Mouse (Mus musculus) liver, embryonic 15.5 days (tissue): ENCODE results near the gene Otud5. TPM values are rescaled to one million over a fixed set of nuclear protein-coding genes. Genes with fewer than 3 reads are reported as not detected.

Experiments
- ATAC-seq: fragments of 200-750 bp; cut with Nextera tagmentation; 2 replicates; pipeline ENCODE4 v1.8.0; 2017; ENCODE audit warnings: moderate number of reproducible peaks, mild to moderate bottlenecking, moderate library complexity; ENCODE audit not compliant: insufficient read depth
- H3K27ac ChIP-seq: fragments of 300-500 bp; sonication (generic); replicated peaks from 2 replicates; pipeline ENCODE4 v1.5.1; 2015; ENCODE audit warnings: mild to moderate bottlenecking, inconsistent platforms
- H3K27me3 ChIP-seq: fragments of 300-500 bp; sonication (generic); 2 replicates; pipeline ENCODE4 v1.6.1; 2015; ENCODE audit warnings: mild to moderate bottlenecking, inconsistent platforms
- H3K36me3 ChIP-seq: fragments of 300-500 bp; sonication (generic); replicated peaks from 2 replicates; pipeline ENCODE4 v1.6.1; 2015; ENCODE audit warnings: moderate library complexity, mild to moderate bottlenecking, inconsistent platforms
- H3K4me1 ChIP-seq: fragments of 300-500 bp; sonication (generic); replicated peaks from 2 replicates; pipeline ENCODE4 v1.6.1; 2015; ENCODE audit warnings: inconsistent platforms
- H3K4me2 ChIP-seq: fragments of 300-500 bp; sonication (generic); 2 replicates; pipeline ENCODE4 v1.6.1; 2015; ENCODE audit warnings: moderate library complexity, mild to moderate bottlenecking, inconsistent platforms
- H3K4me3 ChIP-seq: fragments of 300-500 bp; sonication (generic); replicated peaks from 2 replicates; pipeline ENCODE4 v1.5.1; 2015; ENCODE audit warnings: mild to moderate bottlenecking, inconsistent platforms
- H3K9ac ChIP-seq: fragments of 300-500 bp; sonication (generic); 2 replicates; pipeline ENCODE4 v1.6.1; 2015; ENCODE audit warnings: moderate library complexity, mild to moderate bottlenecking, inconsistent platforms
- H3K9me3 ChIP-seq: fragments of 300-500 bp; sonication (generic); replicated peaks from 2 replicates; pipeline ENCODE4 v1.6.1; 2016; ENCODE audit warnings: inconsistent platforms
- WGBS: fragments of 180-500 bp; shearing (Covaris S2); methylation state at CpG from one replicate; pipeline ENCODE4 v1.1.7; 2015; ENCODE audit warnings: mixed read lengths; ENCODE audit not compliant: insufficient replicate concordance; 5-methylcytosine and 5-hydroxymethylcytosine counted together
- polyA plus RNA-seq: library from polyadenylated mRNA; unstranded; fragments of >200 nt; fragmentation: Nextera tagmentation; extraction: Ambion mirVana; gene quantifications from 2 replicates; pipeline ENCODE4 v1.2.1, GENCODE M21; 2015

The Otud5 gene
- polyA plus RNA-seq, 1 experiment from 2014 or later = 44.9 TPM

- no peak overlapping the region for H3K4me2 ChIP-seq
- no peaks in the 10 kb centered on the region for H3K9me3 ChIP-seq
- H3K4me3 ChIP-seq = no peak overlapping the region
- no peak overlapping the region for H3K27ac ChIP-seq
- WGBS = 67% methylated on average over 2 of the region's 2 CpGs
- no peaks in the 10 kb centered on the region for H3K27me3 ChIP-seq
- ATAC-seq = no peak
- H3K9ac ChIP-seq = no peak overlapping the region
- H3K4me1 ChIP-seq = peaks cover 30% of the 10 kb centered on the region
- H3K36me3 ChIP-seq = peaks cover 72% of the 10 kb centered on the region
Observed at GRCm38 (mm10) chrX:7847845-7848244, 6.7 kb downstream of the Otud5 start.

GRCm38 (mm10) chrX:7854578-7854977, 13.4 kb downstream of the Otud5 start:
- peaks cover 66% of the 10 kb centered on the region for H3K36me3 ChIP-seq
- H3K4me2 ChIP-seq = no peak overlapping the region
- ATAC-seq = no peak
- H3K9ac ChIP-seq = no peak overlapping the region
- no peak overlapping the region for H3K4me3 ChIP-seq
- H3K27ac ChIP-seq = no peak overlapping the region
- WGBS = 14% methylated on average over 2 of the region's 2 CpGs
- no peaks in the 10 kb centered on the region for H3K27me3 ChIP-seq
- H3K4me1 ChIP-seq = peaks cover 10% of the 10 kb centered on the region
- no peaks in the 10 kb centered on the region for H3K9me3 ChIP-seq

- H3K4me1 ChIP-seq = peaks cover 29% of the 10 kb centered on the region
- no peak overlapping the region for H3K27ac ChIP-seq
- 37% methylated on average over 3 of the region's 3 CpGs for WGBS
- peaks cover 52% of the 10 kb centered on the region for H3K36me3 ChIP-seq
- no peak overlapping the region for H3K4me2 ChIP-seq
- no peaks in the 10 kb centered on the region for H3K9me3 ChIP-seq
- H3K9ac ChIP-seq = no peak overlapping the region
- peak; percentile 63 for ATAC-seq
- no peak overlapping the region for H3K4me3 ChIP-seq
- no peaks in the 10 kb centered on the region for H3K27me3 ChIP-seq
Observed at GRCm38 (mm10) chrX:7859191-7859753, 18.1 kb downstream of the Otud5 start.

GRCm38 (mm10) chrX:7863181-7863580, 22.0 kb downstream of the Otud5 start:
- Histone ChIP-seq H3K27ac (no peak overlapping the region), H3K4me2 (no peak overlapping the region), H3K27me3 (no peaks in the 10 kb centered on the region), H3K9me3 (no peaks in the 10 kb centered on the region), H3K4me3 (no peak overlapping the region), H3K4me1 (peaks cover 37% of the 10 kb centered on the region), H3K9ac (no peak overlapping the region), H3K36me3 (peaks cover 50% of the 10 kb centered on the region)
- WGBS = 57% methylated on average over 1 of the region's 1 CpGs
- ATAC-seq = no peak

- Histone ChIP-seq H3K9me3 (no peaks in the 10 kb centered on the region), H3K27me3 (no peaks in the 10 kb centered on the region), H3K36me3 (peaks cover 51% of the 10 kb centered on the region), H3K9ac (no peak overlapping the region), H3K4me1 (peaks cover 27% of the 10 kb centered on the region), H3K27ac (no peak overlapping the region), H3K4me2 (no peak overlapping the region), H3K4me3 (no peak overlapping the region)
- ATAC-seq = no peak
- 45% methylated on average over 3 of the region's 3 CpGs for WGBS
Observed at GRCm38 (mm10) chrX:7864551-7864950, 23.4 kb downstream of the Otud5 start.

- Histone ChIP-seq H3K27me3 (no peaks in the 10 kb centered on the region), H3K27ac (no peak overlapping the region), H3K36me3 (peaks cover 55% of the 10 kb centered on the region), H3K9me3 (no peaks in the 10 kb centered on the region), H3K4me1 (peaks cover 20% of the 10 kb centered on the region), H3K4me2 (no peak overlapping the region), H3K4me3 (no peak overlapping the region), H3K9ac (no peak overlapping the region)
- ATAC-seq = no peak
- 43% methylated on average over 2 of the region's 2 CpGs for WGBS
Observed at GRCm38 (mm10) chrX:7865343-7865742, 24.2 kb downstream of the Otud5 start.

- no peak overlapping the region for H3K27ac ChIP-seq
- H3K9me3 ChIP-seq = no peaks in the 10 kb centered on the region
- no peak for ATAC-seq
- H3K27me3 ChIP-seq = no peaks in the 10 kb centered on the region
- H3K4me1 ChIP-seq = peaks cover 16% of the 10 kb centered on the region
- H3K4me2 ChIP-seq = no peak overlapping the region
- peaks cover 59% of the 10 kb centered on the region for H3K36me3 ChIP-seq
- no peak overlapping the region for H3K9ac ChIP-seq
- 31% methylated on average over 2 of the region's 2 CpGs for WGBS
- no peak overlapping the region for H3K4me3 ChIP-seq
Observed at GRCm38 (mm10) chrX:7865786-7866185, 24.6 kb downstream of the Otud5 start.

GRCm38 (mm10) chrX:7867141-7867540, 26.0 kb downstream of the Otud5 start:
- Histone ChIP-seq H3K4me1 (peaks cover 8% of the 10 kb centered on the region), H3K4me2 (no peak overlapping the region), H3K9me3 (no peaks in the 10 kb centered on the region), H3K4me3 (no peak overlapping the region), H3K27me3 (no peaks in the 10 kb centered on the region), H3K27ac (no peak overlapping the region), H3K36me3 (peaks cover 60% of the 10 kb centered on the region), H3K9ac (no peak overlapping the region)
- no peak for ATAC-seq
- 88% methylated on average over 1 of the region's 1 CpGs for WGBS

GRCm38 (mm10) chrX:7868506-7868905, 27.3 kb downstream of the Otud5 start:
- Histone ChIP-seq H3K4me3 (no peak overlapping the region), H3K9me3 (no peaks in the 10 kb centered on the region), H3K4me1 (peaks cover 8% of the 10 kb centered on the region), H3K27me3 (no peaks in the 10 kb centered on the region), H3K36me3 (peaks cover 69% of the 10 kb centered on the region), H3K9ac (no peak overlapping the region), H3K27ac (no peak overlapping the region), H3K4me2 (no peak overlapping the region)
- WGBS = 44% methylated on average over 2 of the region's 2 CpGs
- no peak for ATAC-seq

GRCm38 (mm10) chrX:7869826-7870225, 28.7 kb downstream of the Otud5 start:
- H3K27me3 ChIP-seq = no peaks in the 10 kb centered on the region
- peaks cover 8% of the 10 kb centered on the region for H3K4me1 ChIP-seq
- no peaks in the 10 kb centered on the region for H3K9me3 ChIP-seq
- H3K4me3 ChIP-seq = no peak overlapping the region
- no peak overlapping the region for H3K9ac ChIP-seq
- 59% methylated on average over 3 of the region's 3 CpGs for WGBS
- ATAC-seq = no peak
- peaks cover 82% of the 10 kb centered on the region for H3K36me3 ChIP-seq
- no peak overlapping the region for H3K27ac ChIP-seq
- H3K4me2 ChIP-seq = no peak overlapping the region

- Histone ChIP-seq H3K36me3 (peaks cover 30% of the 10 kb centered on the region), H3K4me2 (peak within 1 kb of the TSS; percentile 82), H3K9ac (peak within 1 kb of the TSS; percentile 32; the same call in 1 of the 2 replicates), H3K4me1 (peaks cover 26% of the 10 kb centered on the region), H3K27me3 (peaks cover 4% of the 10 kb centered on the region; the same call in 1 of the 2 replicates), H3K27ac (no peak within 1 kb of the TSS), H3K9me3 (no peaks in the 10 kb centered on the region), H3K4me3 (peak within 1 kb of the TSS; percentile 55)
- ATAC-seq = peak; percentile 95
- WGBS = 13% methylated on average over 36 of the region's 38 CpGs
Observed at GRCm38 (mm10) chrX:7878007-7878419, 36.8 kb downstream of the Otud5 start, which contains the start of gene Pim2. Gene Pim2 (plus strand): TSS chrX:7878262.

- 0 out of 2 replicates have a peak, but pooled peaks have one; percentile 2 for ATAC-seq
- H3K9ac ChIP-seq = peak overlapping the region; percentile 32; the same call in 1 of the 2 replicates
Observed at GRCm38 (mm10) chrX:7878495-7878894, 37.3 kb downstream of the Otud5 start.

More at GRCm38 (mm10) chrX:7878495-7878894, 37.3 kb downstream of the Otud5 start:
- H3K27ac ChIP-seq = no peak overlapping the region
- no peaks in the 10 kb centered on the region for H3K9me3 ChIP-seq
- peaks cover 28% of the 10 kb centered on the region for H3K4me1 ChIP-seq
- WGBS = 26% methylated on average over 21 of the region's 21 CpGs
- H3K4me3 ChIP-seq = peak overlapping the region; percentile 55
- H3K27me3 ChIP-seq = peaks cover 4% of the 10 kb centered on the region; the same call in 1 of the 2 replicates
- peak overlapping the region; percentile 82 for H3K4me2 ChIP-seq
- H3K36me3 ChIP-seq = peaks cover 25% of the 10 kb centered on the region
